Mouse (Mus musculus) MEL (cell line): ENCODE measurements around the gene Cenpa.

ENCODE experiments used
- CTCF ChIP-seq, 3 experiments: IDR thresholded peaks in 2 of 3; conservative IDR thresholded peaks in 1 of 3; 2 replicates each; pipeline ENCODE4 v1.5.1; 2011 to 2012; ENCODE audit warnings: low read length in 3 of 3, low read depth in 2 of 3, mild to moderate bottlenecking in 2 of 3, improper control_type of control experiment in 1 of 3, inconsistent platforms in 1 of 3, mixed read lengths in 1 of 3, moderate library complexity in 1 of 3; ENCODE audit not compliant: control insufficient read depth in 1 of 3, insufficient read depth in 1 of 3, poor library complexity in 1 of 3, severe bottlenecking in 1 of 3
- E2F4 ChIP-seq: IDR thresholded peaks from 2 replicates; pipeline ENCODE4 v1.6.1; 2011; ENCODE audit warnings: low read depth, low read length, improper control_type of control experiment, borderline replicate concordance
- EP300 ChIP-seq, 2 experiments: IDR thresholded peaks; 2 replicates each; pipeline ENCODE4 v1.6.1; 2011; ENCODE audit warnings: improper control_type of control experiment in 2 of 2, low read length in 2 of 2, low read depth in 1 of 2, mild to moderate bottlenecking in 1 of 2
- GABPA ChIP-seq: IDR thresholded peaks from 2 replicates; pipeline ENCODE4 v1.6.1; 2012; ENCODE audit warnings: low read depth, mild to moderate bottlenecking, inconsistent platforms, low read length, improper control_type of control experiment, moderate library complexity
- GATA1 ChIP-seq: IDR thresholded peaks from 2 replicates; pipeline ENCODE4 v1.6.1; 2011; ENCODE audit warnings: low read depth, low read length, improper control_type of control experiment
- JUND ChIP-seq: IDR thresholded peaks from 2 replicates; pipeline ENCODE4 v1.6.1; 2011; ENCODE audit warnings: low read depth, mild to moderate bottlenecking, improper control_type of control experiment, low read length
- MAFK ChIP-seq: IDR thresholded peaks from 2 replicates; pipeline ENCODE4 v1.6.1; 2011; ENCODE audit warnings: low read depth, mild to moderate bottlenecking, low read length, improper control_type of control experiment, borderline replicate concordance
- POLR2A ChIP-seq, 2 experiments: IDR thresholded peaks; 2 replicates each; pipeline ENCODE4 v1.6.1; 2011 to 2012; ENCODE audit warnings: low read length in 2 of 2, mild to moderate bottlenecking in 2 of 2, control low read depth in 1 of 2, improper control_type of control experiment in 1 of 2, low read depth in 1 of 2, moderate library complexity in 1 of 2; ENCODE audit not compliant: control insufficient read depth in 1 of 2, insufficient read depth in 1 of 2, poor library complexity in 1 of 2
- USF2 ChIP-seq, 2 experiments: IDR thresholded peaks; 2 replicates each; pipeline ENCODE4 v1.6.1; 2011 to 2012; ENCODE audit warnings: improper control_type of control experiment in 2 of 2, low read length in 2 of 2, borderline replicate concordance in 1 of 2, inconsistent platforms in 1 of 2, low read depth in 1 of 2, mild to moderate bottlenecking in 1 of 2; ENCODE audit not compliant: insufficient read depth in 1 of 2

- TF ChIP-seq POLR2A (IDR thresholded peaks at IDR 0.05; ENCODE audit: control insufficient read depth in 1 of 2, insufficient read depth in 1 of 2, low read depth in 1 of 2, low read length in 2 of 2, poor library complexity in 1 of 2) (no peak), EP300 (IDR thresholded peaks at IDR 0.05; ENCODE audit: low read depth in 1 of 2, low read length in 2 of 2) (no peak), MAFK (no peak), USF2 (IDR thresholded peaks at IDR 0.05; ENCODE audit: borderline replicate concordance in 1 of 2, insufficient read depth in 1 of 2, low read depth in 1 of 2, low read length in 2 of 2) (no peak), CTCF (IDR thresholded peaks at IDR 0.05 in 2 of 3, conservative IDR thresholded peaks at IDR 0.05 in 1 of 3; ENCODE audit: control insufficient read depth in 1 of 3, insufficient read depth in 1 of 3, low read depth in 2 of 3, low read length in 3 of 3, poor library complexity in 1 of 3, severe bottlenecking in 1 of 3) (no peak), GATA1 (no peak), E2F4 (no peak), JUND (no peak), GABPA (no peak)
Measured at GRCm38 (mm10) chr5:30647396-30647795, 19.2 kb upstream of the Cenpa start.
